Mouse (Mus musculus) heart, adult 2 months (tissue): ENCODE results near the gene Gm37419.

Experiments
- CTCF ChIP-seq: fragments of 200-600 bp; IDR thresholded peaks from 2 replicates; pipeline ENCODE4 v1.8.1; 2022; ENCODE audit warnings: antibody characterized with exemption, mild to moderate bottlenecking, moderate library complexity
- POLR2A ChIP-seq: fragments of 200-500 bp; IDR thresholded peaks from 2 replicates; pipeline ENCODE4 v1.6.1; 2011; ENCODE audit warnings: mild to moderate bottlenecking, low read depth, low read length, control low read depth; ENCODE audit not compliant: insufficient read depth

GRCm38 (mm10) chr16:23982891-23983588 is 5.2 kb upstream of the Gm37419 start:
- peak; percentile 85 for TF ChIP-seq CTCF
- no peak for TF ChIP-seq POLR2A
